Mouse (Mus musculus) stomach, embryonic 14.5 days (tissue): ENCODE measurements around the gene Sept7. TPM values are rescaled to one million over a fixed set of nuclear protein-coding genes. Genes with fewer than 3 reads are reported as not detected.

Experiments used
- ATAC-seq: fragments of 200-750 bp; cut with Nextera tagmentation; 2 replicates; pipeline ENCODE4 v1.8.0; 2017; ENCODE audit warnings: low read depth, moderate TSS enrichment; ENCODE audit not compliant: insufficient number of reproducible peaks, insufficient read depth, low FRiP score
- H3K27ac ChIP-seq: fragments of 300-500 bp; sonication (generic); 2 replicates; pipeline ENCODE4 v1.5.1; 2014; ENCODE audit warnings: mild to moderate bottlenecking, low read length, moderate library complexity, mixed read lengths
- H3K27me3 ChIP-seq: fragments of 300-500 bp; sonication (generic); 2 replicates; pipeline ENCODE4 v1.6.1; 2014; ENCODE audit warnings: low read length, control low read depth, mixed read lengths; ENCODE audit not compliant: control insufficient read depth, insufficient read depth
- H3K36me3 ChIP-seq: fragments of 300-500 bp; sonication (generic); 2 replicates; pipeline ENCODE4 v1.6.1; 2014; ENCODE audit warnings: mild to moderate bottlenecking, control low read depth, low read length, moderate library complexity, mixed read lengths; ENCODE audit not compliant: control insufficient read depth, insufficient read depth
- H3K4me1 ChIP-seq: fragments of 300-500 bp; sonication (generic); 2 replicates; pipeline ENCODE4 v1.6.1; 2014; ENCODE audit warnings: low read length, control low read depth, mixed read lengths; ENCODE audit not compliant: control insufficient read depth, insufficient read depth
- H3K4me2 ChIP-seq: fragments of 300-500 bp; sonication (generic); replicated peaks from 2 replicates; pipeline ENCODE4 v1.6.1; 2014; ENCODE audit warnings: low read depth, low read length, control low read depth
- H3K4me3 ChIP-seq: fragments of 300-500 bp; sonication (generic); 2 replicates; pipeline ENCODE4 v1.5.1; 2014; ENCODE audit warnings: low read depth, low read length, control low read depth
- H3K9ac ChIP-seq: fragments of 300-500 bp; sonication (generic); replicated peaks from 2 replicates; pipeline ENCODE4 v1.6.1; 2014; ENCODE audit warnings: low read depth, mild to moderate bottlenecking, control low read depth, low read length, moderate library complexity, mixed read lengths
- H3K9me3 ChIP-seq: fragments of 300-500 bp; sonication (generic); 2 replicates; pipeline ENCODE4 v1.6.1; 2016; ENCODE audit warnings: low read depth, low read length, control low read depth; ENCODE audit not compliant: control insufficient read depth
- WGBS: fragments of 180-500 bp; shearing (Covaris S2); extraction: QIAGEN DNeasy Blood & Tissue Kit; methylation state at CpG from one replicate; pipeline ENCODE4 v1.1.7; 2014; 5-methylcytosine and 5-hydroxymethylcytosine counted together
- polyA plus RNA-seq: library from polyadenylated mRNA; unstranded; fragments of >200 nt; fragmentation: Nextera tagmentation; extraction: Ambion mirVana; gene quantifications from 2 replicates; pipeline ENCODE4 v1.2.1, GENCODE M21; 2014

Gene Sept7
- polyA plus RNA-seq, 1 experiment from 2014 or later, result 288 TPM

DNA sequence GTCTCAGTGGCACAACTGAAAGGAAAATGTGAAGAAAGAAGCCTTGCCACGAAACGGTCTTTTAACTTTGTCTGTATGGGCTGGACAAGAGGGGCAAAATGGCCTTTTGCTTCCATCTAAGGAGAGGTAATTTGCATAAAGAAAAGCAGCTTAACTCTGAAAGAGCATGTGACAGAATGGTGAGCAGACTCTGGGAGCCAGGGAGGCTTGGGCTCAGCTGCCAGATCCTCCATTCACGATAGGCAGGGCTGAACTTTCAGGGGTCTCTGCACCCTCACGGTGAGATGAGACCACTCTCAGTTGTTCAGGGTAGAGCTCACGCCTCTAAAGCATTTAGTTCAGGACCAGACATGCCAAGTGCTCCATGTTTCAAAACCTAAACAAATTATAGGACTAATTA, 105.8 kb downstream of the Sept7 start:
- Histone ChIP-seq H3K4me1 (no peaks in the 10 kb centered on the region), H3K9me3 (0 out of 2 replicates have a peak, but pooled peaks cover 3% of the 10 kb centered on the region), H3K27ac (no peak overlapping the region), H3K4me3 (no peak overlapping the region), H3K4me2 (no peak overlapping the region), H3K9ac (no peak overlapping the region), H3K36me3 (no peaks in the 10 kb centered on the region), H3K27me3 (no peaks in the 10 kb centered on the region)
- WGBS, result 82% methylated on average over 5 of the region's 5 CpGs
- no peak for ATAC-seq

Other genes with a start within 250 kb of the Sept7 start
- gene Gm10181, start 163.0 kb upstream of the Sept7 start, polyA plus RNA-seq, result not detected in 2 replicates
- gene Herpud2, start 100.6 kb upstream of the Sept7 start, polyA plus RNA-seq, result 32.4 and 34.2 TPM in 2 replicates
- 10.1 and 11.5 TPM in 2 replicates for gene Eepd1, start 229.1 kb downstream of the Sept7 start, polyA plus RNA-seq